Mouse (Mus musculus) cerebellum, postnatal 36 days (tissue): ENCODE measurements around the gene Olfr1188.
"Not testable (repeated sequence)": the region's sequence is repeated elsewhere in the genome, so short reads cannot be mapped to it uniquely, and the experiment has no call there.

Experiments used
- DNase-seq, 2 experiments: peaks; one replicate each; pipeline ENCODE4 v3.0.0; 2021 to 2022; ENCODE audit warnings: mixed read lengths in 2 of 2

The Olfr1188 gene

GRCm38 (mm10) chr2:88556635-88557034 is at the start of gene Olfr1188:
Gene Olfr1188, plus strand, starts transcription at chr2:88556935.
- DNase-seq, result no peak

- no peak for DNase-seq
Measured at GRCm38 (mm10) chr2:88518251-88518650, 38.5 kb upstream of the Olfr1188 start, which contains the start of gene Olfr1186. Gene Olfr1186, plus strand, starts transcription at chr2:88518551.

GRCm38 (mm10) chr2:88525720-88526119 is 31.0 kb upstream of the Olfr1188 start:
- DNase-seq, result no peak

GRCm38 (mm10) chr2:88572696-88573095 is 16.0 kb downstream of the Olfr1188 start:
- not testable (repeated sequence) for DNase-seq

GRCm38 (mm10) chr2:88586154-88586553 is 29.4 kb downstream of the Olfr1188 start, which contains the start of gene Olfr1189:
Gene Olfr1189, plus strand, starts transcription at chr2:88586454.
- DNase-seq, result no peak
